Mouse (Mus musculus): ENCODE results near the gene Surf4. TPM values are rescaled to one million over a fixed set of nuclear protein-coding genes. Genes with fewer than 3 reads are reported as not detected.
"Not testable (repeated sequence)": the region's sequence is repeated elsewhere in the genome, so short reads cannot be mapped to it uniquely, and the experiment has no call there.

Gene Surf4
- polyA plus RNA-seq, 1 experiment from 2014 or later = 121 TPM

GRCm38 (mm10) chr2:26895898-26896297, 37.8 kb downstream of the Surf4 start:
- Histone ChIP-seq H3K9me3 (replicated peaks; ENCODE audit: control insufficient read depth, low read length) (no peaks in the 10 kb centered on the region), H3K9ac (ENCODE audit: low read depth, low read length) (no peak overlapping the region), H3K4me1 (ENCODE audit: control insufficient read depth, low read depth, low read length) (0 out of 2 replicates have a peak, but pooled peaks cover under 1% of the 10 kb centered on the region), H3K27me3 (ENCODE audit: control insufficient read depth, insufficient read depth, low read depth, low read length) (no peaks in the 10 kb centered on the region), H3K4me3 (ENCODE audit: low read depth, low read length) (no peak overlapping the region), H3K27ac (ENCODE audit: low read length) (no peak overlapping the region), H3K36me3 (ENCODE audit: control insufficient read depth, insufficient read depth) (peaks cover 34% of the 10 kb centered on the region), H3K4me2 (ENCODE audit: low read depth, low read length) (no peak overlapping the region)
- WGBS (ENCODE audit: insufficient replicate concordance) = 72% methylated on average over 4 of the region's 4 CpGs
- ATAC-seq (ENCODE audit: low read depth) = no peak

- H3K4me1 ChIP-seq (ENCODE audit: control insufficient read depth, low read depth, low read length); H3K4me3 ChIP-seq (ENCODE audit: low read depth, low read length); H3K27ac ChIP-seq (ENCODE audit: low read length); H3K36me3 ChIP-seq (ENCODE audit: control insufficient read depth, insufficient read depth); H3K4me2 ChIP-seq (ENCODE audit: low read depth, low read length); H3K9me3 ChIP-seq (replicated peaks; ENCODE audit: control insufficient read depth, low read length); H3K9ac ChIP-seq (ENCODE audit: low read depth, low read length); ATAC-seq (ENCODE audit: low read depth); H3K27me3 ChIP-seq (ENCODE audit: control insufficient read depth, insufficient read depth, low read depth, low read length): not testable (repeated sequence)
- 70% methylated on average over 4 of the region's 4 CpGs for WGBS (ENCODE audit: insufficient replicate concordance)
These were observed 47.6 kb downstream of the Surf4 start for GRCm38 (mm10) chr2:26886170-26886569.

DNA sequence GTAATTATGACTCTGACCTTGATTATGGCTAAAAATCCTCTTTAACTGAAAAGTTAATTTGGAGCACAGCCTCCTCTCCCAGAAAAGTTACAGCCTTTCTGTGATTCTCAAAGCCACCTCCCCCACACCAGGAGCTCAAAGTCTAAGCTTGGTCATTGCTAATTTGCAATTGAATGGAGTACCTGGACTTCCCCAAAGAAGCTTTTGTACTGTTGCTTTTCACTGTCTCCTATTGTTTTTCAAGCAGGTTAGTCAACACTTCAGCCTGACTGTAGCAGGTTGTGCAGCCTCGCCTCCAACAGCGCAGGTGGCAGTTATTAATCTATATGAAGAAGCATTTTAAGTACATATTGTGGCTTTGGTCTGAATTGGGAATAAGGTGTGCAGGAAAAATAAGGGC, 48.2 kb downstream of the Surf4 start:
- not testable (repeated sequence) for H3K9ac ChIP-seq (ENCODE audit: low read depth, low read length); H3K27ac ChIP-seq (ENCODE audit: low read length); ATAC-seq (ENCODE audit: low read depth); H3K36me3 ChIP-seq (ENCODE audit: control insufficient read depth, insufficient read depth); H3K9me3 ChIP-seq (replicated peaks; ENCODE audit: control insufficient read depth, low read length); H3K4me1 ChIP-seq (ENCODE audit: control insufficient read depth, low read depth, low read length); H3K27me3 ChIP-seq (ENCODE audit: control insufficient read depth, insufficient read depth, low read depth, low read length); H3K4me3 ChIP-seq (ENCODE audit: low read depth, low read length); H3K4me2 ChIP-seq (ENCODE audit: low read depth, low read length)
- 74% methylated on average over 2 of the region's 2 CpGs for WGBS (ENCODE audit: insufficient replicate concordance)

GRCm38 (mm10) chr2:26878571-26878970, 55.2 kb downstream of the Surf4 start:
- no peak overlapping the region for H3K4me2 ChIP-seq (ENCODE audit: low read depth, low read length)
- no peak for ATAC-seq (ENCODE audit: low read depth)
- H3K27ac ChIP-seq (ENCODE audit: low read length) = no peak overlapping the region
- H3K27me3 ChIP-seq (ENCODE audit: control insufficient read depth, insufficient read depth, low read depth, low read length) = no peaks in the 10 kb centered on the region
- H3K4me3 ChIP-seq (ENCODE audit: low read depth, low read length) = no peak overlapping the region
- no peak overlapping the region for H3K9ac ChIP-seq (ENCODE audit: low read depth, low read length)
- no peaks in the 10 kb centered on the region for H3K4me1 ChIP-seq (ENCODE audit: control insufficient read depth, low read depth, low read length)
- no peaks in the 10 kb centered on the region for H3K36me3 ChIP-seq (ENCODE audit: control insufficient read depth, insufficient read depth)
- H3K9me3 ChIP-seq (replicated peaks; ENCODE audit: control insufficient read depth, low read length) = no peaks in the 10 kb centered on the region

DNA sequence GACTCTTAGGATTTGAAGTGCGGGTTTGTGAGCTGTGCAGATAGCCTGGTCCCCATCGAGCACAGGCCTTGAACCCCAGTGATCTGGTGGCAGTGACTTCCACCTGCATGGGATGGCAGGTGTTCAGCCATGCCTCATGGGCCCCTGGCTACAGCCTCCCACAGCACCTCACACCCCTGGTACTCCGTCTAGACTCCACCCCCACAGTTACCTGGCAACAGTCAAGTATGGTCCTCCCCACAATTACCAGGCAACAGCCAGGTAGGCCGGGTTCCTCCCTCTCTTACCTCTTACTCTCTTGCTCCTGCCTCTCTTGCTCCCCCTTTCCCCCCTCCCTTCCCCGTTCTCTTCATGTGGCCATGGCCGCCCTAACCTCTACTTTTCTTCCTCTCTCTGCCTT, 63.1 kb downstream of the Surf4 start:
- ATAC-seq (ENCODE audit: low read depth) = no peak
- no peaks in the 10 kb centered on the region for H3K9me3 ChIP-seq (replicated peaks; ENCODE audit: control insufficient read depth, low read length)
- no peak overlapping the region for H3K9ac ChIP-seq (ENCODE audit: low read depth, low read length)
- no peak overlapping the region for H3K4me2 ChIP-seq (ENCODE audit: low read depth, low read length)
- no peaks in the 10 kb centered on the region for H3K4me1 ChIP-seq (ENCODE audit: control insufficient read depth, low read depth, low read length)
- WGBS (ENCODE audit: insufficient replicate concordance) = 49% methylated on average over 6 of the region's 6 CpGs
- no peaks in the 10 kb centered on the region for H3K27me3 ChIP-seq (ENCODE audit: control insufficient read depth, insufficient read depth, low read depth, low read length)
- H3K36me3 ChIP-seq (ENCODE audit: control insufficient read depth, insufficient read depth) = no peaks in the 10 kb centered on the region
- H3K4me3 ChIP-seq (ENCODE audit: low read depth, low read length) = no peak overlapping the region
- no peak overlapping the region for H3K27ac ChIP-seq (ENCODE audit: low read length)

Other genes starting within 250 kb of the Surf4 start
- not detected in 2 replicates for gene Abo, start 68.9 kb downstream of the Surf4 start, polyA plus RNA-seq (2015; fragmentation: Nextera tagmentation; extraction: Ambion mirVana)
- 8.7 and 9.4 TPM in 2 replicates for gene Surf6, start 31.0 kb downstream of the Surf4 start, polyA plus RNA-seq (2015; fragmentation: Nextera tagmentation; extraction: Ambion mirVana)
- gene Med22, start 23.3 kb downstream of the Surf4 start, polyA plus RNA-seq (2015; fragmentation: Nextera tagmentation; extraction: Ambion mirVana) = 19.5 and 20.8 TPM in 2 replicates
- 297 and 333 TPM in 2 replicates for gene Rpl7a, start 23.2 kb downstream of the Surf4 start, polyA plus RNA-seq (2015; fragmentation: Nextera tagmentation; extraction: Ambion mirVana)
- gene Surf2, start 17.6 kb downstream of the Surf4 start, polyA plus RNA-seq (2015; fragmentation: Nextera tagmentation; extraction: Ambion mirVana) = 17.4 and 17.9 TPM in 2 replicates
- 31.5 and 32.4 TPM in 2 replicates for gene Surf1, start 17.4 kb downstream of the Surf4 start, polyA plus RNA-seq (2015; fragmentation: Nextera tagmentation; extraction: Ambion mirVana)
- 0.04 TPM in 2 replicates for gene Stkld1, start 119 bp upstream of the Surf4 start, polyA plus RNA-seq (2015; fragmentation: Nextera tagmentation; extraction: Ambion mirVana)
- 16.7 and 17.5 TPM in 2 replicates for gene Rexo4, start 30.5 kb upstream of the Surf4 start, polyA plus RNA-seq (2015; fragmentation: Nextera tagmentation; extraction: Ambion mirVana)
- gene Adamts13, start 39.5 kb upstream of the Surf4 start, polyA plus RNA-seq (2015; fragmentation: Nextera tagmentation; extraction: Ambion mirVana) = 1.8 and 2.0 TPM in 2 replicates
- 13.7 and 14.3 TPM in 2 replicates for gene Cacfd1, start 76.0 kb upstream of the Surf4 start, polyA plus RNA-seq (2015; fragmentation: Nextera tagmentation; extraction: Ambion mirVana)
- gene Slc2a6, start 94.1 kb upstream of the Surf4 start, polyA plus RNA-seq (2015; fragmentation: Nextera tagmentation; extraction: Ambion mirVana) = 0.32 and 0.40 TPM in 2 replicates
- gene Mymk, start 138.3 kb upstream of the Surf4 start, polyA plus RNA-seq (2015; fragmentation: Nextera tagmentation; extraction: Ambion mirVana) = 0.90 and 2.8 TPM in 2 replicates
- 0.40 and 0.76 TPM in 2 replicates for gene Adamtsl2, start 145.5 kb upstream of the Surf4 start, polyA plus RNA-seq (2015; fragmentation: Nextera tagmentation; extraction: Ambion mirVana)
- gene Fam163b, start 208.6 kb upstream of the Surf4 start, polyA plus RNA-seq (2015; fragmentation: Nextera tagmentation; extraction: Ambion mirVana) = not detected in 2 replicates
- gene Dbh, start 231.3 kb upstream of the Surf4 start, polyA plus RNA-seq (2015; fragmentation: Nextera tagmentation; extraction: Ambion mirVana) = 0.07 and 0.15 TPM in 2 replicates

Data from liver, embryonic 16.5 days (tissue).